8 mouse cellular contexts compared by ENCODE assay signal in genomic region chr19:5878362-5878722, GRCm38 (mm10). TPM values are rescaled to one million over a fixed set of nuclear protein-coding genes. Genes with fewer than 3 reads are reported as not detected.
DNase-seq lines count a peak whose midpoint lies in the region; ATAC-seq and TF ChIP-seq lines count a peak whose summit lies in the region.

No protein-coding gene starts in this region.

- peak overlapping the region; percentile 43; the same call in 1 of the 2 replicates for H3K9ac ChIP-seq in forebrain, embryonic 13.5 days
- no peak overlapping the region for H3K9ac ChIP-seq in forebrain, postnatal 0 days
- H3K9ac ChIP-seq in liver, embryonic 16.5 days (ENCODE audit: low read depth, low read length): peak overlapping the region; percentile 50
- H3K9ac ChIP-seq in stomach, postnatal 0 days (ENCODE audit: low read length): peak overlapping the region; percentile 0; the same call in 1 of the 2 replicates

- no peak for DNase-seq in forebrain, postnatal 0 days
- DNase-seq in adrenal gland, adult 2 months: peak; percentile 93
- DNase-seq in stomach, postnatal 0 days (ENCODE audit: low spot score): no peak
- no peak for DNase-seq in Muller cell, postnatal 12 days (ENCODE audit: inconsistent ontology term)
- no peak for DNase-seq in layer of hippocampus, adult 8-10 months (ENCODE audit: low spot score in 2 of 2)

- peaks cover 28% of the 10 kb centered on the region for H3K4me1 ChIP-seq in forebrain, embryonic 13.5 days
- H3K4me1 ChIP-seq in forebrain, postnatal 0 days (ENCODE audit: insufficient read depth): peaks cover 12% of the 10 kb centered on the region; the same call in 1 of the 2 replicates
- peaks cover 48% of the 10 kb centered on the region for H3K4me1 ChIP-seq in liver, embryonic 16.5 days (ENCODE audit: control insufficient read depth, low read depth, low read length)
- H3K4me1 ChIP-seq in stomach, postnatal 0 days (replicated peaks; ENCODE audit: control insufficient read depth, insufficient read depth): no peaks in the 10 kb centered on the region; the same call in 1 of the 2 replicates

- H3K4me3 ChIP-seq in forebrain, embryonic 13.5 days: no peak overlapping the region
- no peak overlapping the region for H3K4me3 ChIP-seq in forebrain, postnatal 0 days (ENCODE audit: low read depth, low read length)
- H3K4me3 ChIP-seq in liver, embryonic 16.5 days (ENCODE audit: low read depth, low read length): peak overlapping the region; percentile 39
- H3K4me3 ChIP-seq in stomach, postnatal 0 days (ENCODE audit: low read depth, low read length): peak overlapping the region; percentile 12; the same call in 1 of the 2 replicates

- H3K4me2 ChIP-seq in forebrain, embryonic 13.5 days: peak overlapping the region; percentile 7; the same call in 1 of the 2 replicates
- no peak overlapping the region for H3K4me2 ChIP-seq in forebrain, postnatal 0 days (ENCODE audit: low read depth)
- H3K4me2 ChIP-seq in liver, embryonic 16.5 days (ENCODE audit: low read depth, low read length): peak overlapping the region; percentile 31
- peak overlapping the region; percentile 28 for H3K4me2 ChIP-seq in stomach, postnatal 0 days (replicated peaks; ENCODE audit: low read depth)

- no peaks in the 10 kb centered on the region for H3K36me3 ChIP-seq in forebrain, embryonic 13.5 days (ENCODE audit: poor library complexity, severe bottlenecking)
- H3K36me3 ChIP-seq in forebrain, postnatal 0 days (ENCODE audit: insufficient read depth): no peaks in the 10 kb centered on the region
- H3K36me3 ChIP-seq in liver, embryonic 16.5 days (ENCODE audit: control insufficient read depth, insufficient read depth): no peaks in the 10 kb centered on the region
- no peaks in the 10 kb centered on the region for H3K36me3 ChIP-seq in stomach, postnatal 0 days (ENCODE audit: control insufficient read depth, insufficient read depth, low read length)

- H3K27me3 ChIP-seq in forebrain, embryonic 13.5 days: no peaks in the 10 kb centered on the region
- H3K27me3 ChIP-seq in forebrain, postnatal 0 days (ENCODE audit: insufficient read depth, low read length): no peaks in the 10 kb centered on the region
- no peaks in the 10 kb centered on the region; the same call in 1 of the 2 replicates for H3K27me3 ChIP-seq in liver, embryonic 16.5 days (ENCODE audit: control insufficient read depth, insufficient read depth, low read depth, low read length)
- H3K27me3 ChIP-seq in stomach, postnatal 0 days (ENCODE audit: control insufficient read depth, insufficient read depth, low read length): no peaks in the 10 kb centered on the region

- WGBS in forebrain, embryonic 13.5 days: 80% methylated on average over 7 of the region's 7 CpGs
- 67% methylated on average over 7 of the region's 7 CpGs for WGBS in forebrain, postnatal 0 days
- 39% methylated on average over 7 of the region's 7 CpGs for whole genome bisulfite sequencing in liver, embryonic 16.5 days (ENCODE audit: insufficient replicate concordance)
- WGBS in stomach, postnatal 0 days: 37% methylated on average over 7 of the region's 7 CpGs

- TF ChIP-seq EP300 in stomach, postnatal 0 days (optimal IDR thresholded peaks at IDR 0.05): no peak

- ATAC-seq in forebrain, embryonic 13.5 days: no peak
- ATAC-seq in forebrain, postnatal 0 days: no peak
- ATAC-seq in inflammation-experienced regulatory T-cells, adult 6 months: peak; percentile 3
- peak; percentile 65 for ATAC-seq in liver, embryonic 16.5 days (ENCODE audit: low read depth)
- ATAC-seq in stomach, postnatal 0 days (ENCODE audit: low FRiP score, low TSS enrichment): peak; percentile 15; the same call in 1 of the 2 replicates

- H3K27ac ChIP-seq in forebrain, embryonic 13.5 days: no peak overlapping the region
- H3K27ac ChIP-seq in forebrain, postnatal 0 days (ENCODE audit: low read depth, low read length): no peak overlapping the region
- H3K27ac ChIP-seq in liver, embryonic 16.5 days (ENCODE audit: low read length): peak overlapping the region; percentile 82
- H3K27ac ChIP-seq in stomach, postnatal 0 days (replicated peaks): peak overlapping the region; percentile 88

- TF ChIP-seq CTCF in forebrain, postnatal 0 days (IDR thresholded peaks at IDR 0.05; ENCODE audit: low read depth): no peak
- TF ChIP-seq CTCF in stomach, postnatal 0 days (IDR thresholded peaks at IDR 0.05; ENCODE audit: low read depth): no peak

- H3K9me3 ChIP-seq in forebrain, embryonic 13.5 days (replicated peaks): no peaks in the 10 kb centered on the region
- H3K9me3 ChIP-seq in forebrain, postnatal 0 days (ENCODE audit: low read length): no peaks in the 10 kb centered on the region
- no peaks in the 10 kb centered on the region for H3K9me3 ChIP-seq in liver, embryonic 16.5 days (replicated peaks; ENCODE audit: control insufficient read depth, low read length)
- no peaks in the 10 kb centered on the region for H3K9me3 ChIP-seq in stomach, postnatal 0 days (ENCODE audit: control insufficient read depth, low read length)

RNA-seq across cellular contexts. Expression of gene Slc25a45, which starts 0.7 kb away (rescaled TPM):
- polyA plus RNA-seq in forebrain, embryonic 13.5 days (2015; fragmentation: Nextera tagmentation; extraction: Ambion mirVana): 1.2 and 1.4 TPM in 2 replicates
- total RNA-seq in forebrain, postnatal 0 days (2014; rRNA removed): 2.2 and 2.6 TPM in 2 replicates
- 2.0 and 2.9 TPM in 2 replicates for polyA plus RNA-seq in forebrain, postnatal 0 days (2015; fragmentation: Nextera tagmentation; extraction: Ambion mirVana)
- 10 to 100 TPM; 15.5 to 36.2 TPM for total RNA-seq in adrenal gland, adult 2 months (2021)
- polyA plus RNA-seq in adrenal gland, adult 2 months (2012; rRNA removed): 42.4 and 44.6 TPM in 2 replicates
- 10 to 100 TPM; 48.8 to 54.8 (median 54.1) TPM for polyA plus RNA-seq in inflammation-experienced regulatory T-cells, adult 6 months (2017; shearing (Covaris generic))
- polyA plus RNA-seq in liver, embryonic 16.5 days (2015; fragmentation: Nextera tagmentation; extraction: Ambion mirVana): 6.3 and 6.9 TPM in 2 replicates
- 2.9 and 3.2 TPM in 2 replicates for polyA plus RNA-seq in stomach, postnatal 0 days (2015; fragmentation: Nextera tagmentation; extraction: Ambion mirVana)
- 1 to 10 TPM; 3.1 to 7.1 (median 4.5) TPM for total RNA-seq in layer of hippocampus, adult 8-10 months (2022)

RNA-seq across cellular contexts. Expression of gene Frmd8, which starts 3.3 kb away (rescaled TPM):
- 21.7 and 26.2 TPM in 2 replicates for polyA plus RNA-seq in forebrain, embryonic 13.5 days (2015; fragmentation: Nextera tagmentation; extraction: Ambion mirVana)
- 8.5 and 13.3 TPM in 2 replicates for total RNA-seq in forebrain, postnatal 0 days (2014; rRNA removed)
- 9.0 and 10.3 TPM in 2 replicates for polyA plus RNA-seq in forebrain, postnatal 0 days (2015; fragmentation: Nextera tagmentation; extraction: Ambion mirVana)
- 10 to 100 TPM; 41.2 to 51.4 TPM for total RNA-seq in adrenal gland, adult 2 months (2021)
- 27.8 and 36.4 TPM in 2 replicates for polyA plus RNA-seq in adrenal gland, adult 2 months (2012; rRNA removed)
- polyA plus RNA-seq in inflammation-experienced regulatory T-cells, adult 6 months (2017; shearing (Covaris generic)): 10 to 100 TPM; 57.3 to 71.3 (median 60.1) TPM
- polyA plus RNA-seq in liver, embryonic 16.5 days (2015; fragmentation: Nextera tagmentation; extraction: Ambion mirVana): 13.9 and 14.0 TPM in 2 replicates
- polyA plus RNA-seq in stomach, postnatal 0 days (2015; fragmentation: Nextera tagmentation; extraction: Ambion mirVana): 13.8 and 18.8 TPM in 2 replicates
- 10 to 100 TPM; 10.4 to 20.8 (median 16.3) TPM for total RNA-seq in layer of hippocampus, adult 8-10 months (2022)

RNA-seq across cellular contexts. Expression of gene Tigd3, which starts 15.6 kb away (rescaled TPM):
- polyA plus RNA-seq in forebrain, embryonic 13.5 days (2015; fragmentation: Nextera tagmentation; extraction: Ambion mirVana): 13.1 and 15.5 TPM in 2 replicates
- total RNA-seq in forebrain, postnatal 0 days (2014; rRNA removed): 9.9 and 14.2 TPM in 2 replicates
- 8.6 and 10.2 TPM in 2 replicates for polyA plus RNA-seq in forebrain, postnatal 0 days (2015; fragmentation: Nextera tagmentation; extraction: Ambion mirVana)
- total RNA-seq in adrenal gland, adult 2 months (2021): 1 to 10 TPM; 1.0 to 1.1 TPM
- polyA plus RNA-seq in adrenal gland, adult 2 months (2012; rRNA removed): 0.48 and 0.53 TPM in 2 replicates
- polyA plus RNA-seq in inflammation-experienced regulatory T-cells, adult 6 months (2017; shearing (Covaris generic)): 1 to 10 TPM in 1 of 3 experiments, under 1 TPM in 2; 0.36 to 1.1 (median 0.66) TPM
- polyA plus RNA-seq in liver, embryonic 16.5 days (2015; fragmentation: Nextera tagmentation; extraction: Ambion mirVana): 2.3 and 2.6 TPM in 2 replicates
- polyA plus RNA-seq in stomach, postnatal 0 days (2015; fragmentation: Nextera tagmentation; extraction: Ambion mirVana): 0.77 and 1.0 TPM in 2 replicates
- 1 to 10 TPM; 2.2 to 3.5 (median 2.9) TPM for total RNA-seq in layer of hippocampus, adult 8-10 months (2022)

RNA-seq across cellular contexts. Expression of gene Dpf2, which starts 34.5 kb away (rescaled TPM):
- 147 and 169 TPM in 2 replicates for polyA plus RNA-seq in forebrain, embryonic 13.5 days (2015; fragmentation: Nextera tagmentation; extraction: Ambion mirVana)
- total RNA-seq in forebrain, postnatal 0 days (2014; rRNA removed): 52.8 and 64.5 TPM in 2 replicates
- 56.8 and 60.1 TPM in 2 replicates for polyA plus RNA-seq in forebrain, postnatal 0 days (2015; fragmentation: Nextera tagmentation; extraction: Ambion mirVana)
- 100 to 1,000 TPM in 1 of 2 experiments, 10 to 100 TPM in 1; 90.6 to 125 TPM for total RNA-seq in adrenal gland, adult 2 months (2021)
- 51.7 and 56.3 TPM in 2 replicates for polyA plus RNA-seq in adrenal gland, adult 2 months (2012; rRNA removed)
- polyA plus RNA-seq in inflammation-experienced regulatory T-cells, adult 6 months (2017; shearing (Covaris generic)): 100 to 1,000 TPM; 157 to 198 (median 189) TPM
- 48.4 and 52.8 TPM in 2 replicates for polyA plus RNA-seq in liver, embryonic 16.5 days (2015; fragmentation: Nextera tagmentation; extraction: Ambion mirVana)
- 47.0 and 54.9 TPM in 2 replicates for polyA plus RNA-seq in stomach, postnatal 0 days (2015; fragmentation: Nextera tagmentation; extraction: Ambion mirVana)
- 100 to 1,000 TPM in 1 of 4 experiments, 10 to 100 TPM in 3; 89.6 to 135 (median 97.5) TPM for total RNA-seq in layer of hippocampus, adult 8-10 months (2022)

RNA-seq across cellular contexts. Expression of gene Cdc42ep2, which starts 46.3 kb away (rescaled TPM):
- 4.2 and 4.6 TPM in 2 replicates for polyA plus RNA-seq in forebrain, embryonic 13.5 days (2015; fragmentation: Nextera tagmentation; extraction: Ambion mirVana)
- 13.3 and 18.4 TPM in 2 replicates for total RNA-seq in forebrain, postnatal 0 days (2014; rRNA removed)
- 13.5 and 15.6 TPM in 2 replicates for polyA plus RNA-seq in forebrain, postnatal 0 days (2015; fragmentation: Nextera tagmentation; extraction: Ambion mirVana)
- 1 to 10 TPM; 5.5 to 8.0 TPM for total RNA-seq in adrenal gland, adult 2 months (2021)
- 5.6 and 5.9 TPM in 2 replicates for polyA plus RNA-seq in adrenal gland, adult 2 months (2012; rRNA removed)
- polyA plus RNA-seq in inflammation-experienced regulatory T-cells, adult 6 months (2017; shearing (Covaris generic)): under 1 TPM in 2 of 3 experiments, not detected in 1; 0.32 to 0.52 TPM
- polyA plus RNA-seq in liver, embryonic 16.5 days (2015; fragmentation: Nextera tagmentation; extraction: Ambion mirVana): 2.9 and 3.6 TPM in 2 replicates
- 7.9 and 8.1 TPM in 2 replicates for polyA plus RNA-seq in stomach, postnatal 0 days (2015; fragmentation: Nextera tagmentation; extraction: Ambion mirVana)
- 1 to 10 TPM; 4.4 to 6.0 (median 5.4) TPM for total RNA-seq in layer of hippocampus, adult 8-10 months (2022)

Comparison
In these comparisons a context has a peak if more than half of its experiments do, and no peak if none do; other contexts are left out.
1. ATAC-seq: peak in inflammation-experienced regulatory T-cells, adult 6 months (single experiment), liver, embryonic 16.5 days (single experiment) and stomach, postnatal 0 days (single experiment); none in forebrain, embryonic 13.5 days (single experiment) and forebrain, postnatal 0 days (single experiment).
2. H3K27ac ChIP-seq: peak in liver, embryonic 16.5 days (single experiment) and stomach, postnatal 0 days (single experiment); none in forebrain, embryonic 13.5 days (single experiment) and forebrain, postnatal 0 days (single experiment).
3. H3K4me3 ChIP-seq: peak in liver, embryonic 16.5 days (single experiment) and stomach, postnatal 0 days (single experiment); none in forebrain, embryonic 13.5 days (single experiment) and forebrain, postnatal 0 days (single experiment).